Mouse (Mus musculus): ENCODE data around the gene Vash1. TPM values are rescaled to one million over a fixed set of nuclear protein-coding genes. Genes with fewer than 3 reads are reported as not detected.

Gene Vash1
- polyA plus RNA-seq, 1 experiment from 2014 or later, result 8.9 TPM

DNA sequence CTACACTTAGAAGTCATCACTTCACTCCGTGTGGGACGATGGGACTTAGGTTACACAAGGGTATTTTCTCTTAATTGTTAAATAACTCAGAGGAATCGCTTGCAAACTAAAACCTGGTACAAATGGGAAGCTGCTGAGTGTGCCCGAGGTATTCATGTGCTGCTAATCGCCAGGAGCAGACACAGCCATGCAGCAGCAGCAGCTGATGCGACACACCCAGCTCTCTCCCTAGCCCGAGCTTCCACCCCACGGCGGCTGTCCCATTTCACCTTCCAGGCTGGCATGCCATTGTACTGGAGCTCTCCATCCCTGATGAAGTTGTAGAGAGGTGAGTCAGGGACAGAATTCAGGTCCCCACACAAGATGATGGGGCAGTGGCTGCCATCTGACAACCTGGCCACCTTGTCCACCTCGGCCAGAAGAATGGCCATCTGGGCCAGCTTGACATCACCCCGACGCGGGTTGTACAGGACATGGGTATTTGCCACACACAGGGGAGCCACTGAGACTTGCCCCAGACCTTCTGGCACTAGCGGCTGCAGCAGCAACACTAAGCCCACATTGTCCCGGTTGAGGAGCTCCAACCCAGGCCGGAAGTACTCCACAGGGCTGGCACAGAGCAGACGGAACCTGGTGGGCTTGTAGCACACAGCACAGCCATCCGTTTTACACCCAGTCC, 41.6 kb downstream of the Vash1 start:
- no peak for ATAC-seq (replicated peaks; ENCODE audit: extremely low read depth, insufficient read depth, low FRiP score)
- Histone ChIP-seq H3K27me3 (ENCODE audit: control insufficient read depth, insufficient read depth, low read length) (no peaks in the 10 kb centered on the region), H3K4me2 (ENCODE audit: low read depth, low read length) (no peak overlapping the region), H3K9me3 (replicated peaks; ENCODE audit: control insufficient read depth, low read length) (no peaks in the 10 kb centered on the region), H3K4me1 (ENCODE audit: control insufficient read depth, insufficient read depth, low read length) (peaks cover 16% of the 10 kb centered on the region), H3K36me3 (ENCODE audit: control insufficient read depth, insufficient read depth) (peaks cover 4% of the 10 kb centered on the region; the same call in 1 of the 2 replicates), H3K27ac (ENCODE audit: low read length) (no peak overlapping the region), H3K9ac (ENCODE audit: low read length) (no peak overlapping the region), H3K4me3 (ENCODE audit: low read length) (no peak overlapping the region)
- 85% methylated on average over 18 of the region's 18 CpGs for WGBS

DNA sequence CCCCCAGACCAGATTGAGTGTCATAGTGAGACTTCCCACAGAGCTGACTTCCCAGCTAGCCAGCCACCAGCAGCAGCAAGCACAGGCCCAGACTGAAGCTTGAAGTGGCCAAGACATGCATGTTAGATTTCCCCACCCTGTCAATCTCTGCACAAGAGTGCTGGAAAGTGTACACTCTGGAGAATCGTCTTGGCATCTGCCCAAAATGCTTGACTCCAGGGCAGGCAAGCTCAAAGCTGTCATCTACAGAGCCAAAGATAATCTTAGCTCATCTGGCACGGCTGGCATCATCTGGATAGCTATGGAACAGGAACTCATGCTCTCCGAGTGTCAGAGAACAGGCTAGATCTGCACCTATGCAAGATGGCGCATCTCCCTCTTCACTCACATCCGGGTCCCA, 43.0 kb downstream of the Vash1 start:
- Histone ChIP-seq H3K9me3 (replicated peaks; ENCODE audit: control insufficient read depth, low read length) (no peaks in the 10 kb centered on the region), H3K27ac (ENCODE audit: low read length) (peak overlapping the region; percentile 26; the same call in 1 of the 2 replicates), H3K4me3 (ENCODE audit: low read length) (no peak overlapping the region), H3K36me3 (ENCODE audit: control insufficient read depth, insufficient read depth) (peaks cover 4% of the 10 kb centered on the region; the same call in 1 of the 2 replicates), H3K4me2 (ENCODE audit: low read depth, low read length) (no peak overlapping the region), H3K9ac (ENCODE audit: low read length) (no peak overlapping the region), H3K27me3 (ENCODE audit: control insufficient read depth, insufficient read depth, low read length) (no peaks in the 10 kb centered on the region), H3K4me1 (ENCODE audit: control insufficient read depth, insufficient read depth, low read length) (peaks cover 19% of the 10 kb centered on the region)
- no peak for ATAC-seq (replicated peaks; ENCODE audit: extremely low read depth, insufficient read depth, low FRiP score)
- WGBS, result 47% methylated on average over 5 of the region's 5 CpGs

DNA sequence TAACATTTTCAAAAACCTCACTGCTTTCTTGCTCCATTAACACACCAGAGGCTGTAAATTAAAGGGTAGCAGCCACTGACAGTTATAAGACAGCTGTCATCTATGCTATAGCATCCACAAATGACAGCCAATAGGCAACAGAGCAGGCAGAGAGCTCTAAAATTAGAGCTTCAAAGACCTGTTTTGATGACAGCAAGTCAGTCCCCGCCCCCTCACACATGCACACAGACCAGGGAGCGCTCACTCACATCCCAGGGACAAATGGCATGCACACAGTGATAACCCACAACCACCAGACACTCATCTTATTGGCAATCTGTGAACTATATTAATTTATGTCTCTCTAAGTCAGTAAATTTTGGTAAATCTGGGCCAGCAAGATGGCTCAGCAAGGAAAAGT, 45.8 kb downstream of the Vash1 start:
- Histone ChIP-seq H3K36me3 (ENCODE audit: control insufficient read depth, insufficient read depth) (peaks cover 4% of the 10 kb centered on the region; the same call in 1 of the 2 replicates), H3K27ac (ENCODE audit: low read length) (no peak overlapping the region), H3K9me3 (replicated peaks; ENCODE audit: control insufficient read depth, low read length) (no peaks in the 10 kb centered on the region), H3K4me3 (ENCODE audit: low read length) (no peak overlapping the region), H3K9ac (ENCODE audit: low read length) (no peak overlapping the region), H3K4me2 (ENCODE audit: low read depth, low read length) (no peak overlapping the region), H3K4me1 (ENCODE audit: control insufficient read depth, insufficient read depth, low read length) (peaks cover 19% of the 10 kb centered on the region), H3K27me3 (ENCODE audit: control insufficient read depth, insufficient read depth, low read length) (no peaks in the 10 kb centered on the region)
- ATAC-seq (replicated peaks; ENCODE audit: extremely low read depth, insufficient read depth, low FRiP score), result no peak
- 55% methylated on average over 2 of the region's 2 CpGs for WGBS

DNA sequence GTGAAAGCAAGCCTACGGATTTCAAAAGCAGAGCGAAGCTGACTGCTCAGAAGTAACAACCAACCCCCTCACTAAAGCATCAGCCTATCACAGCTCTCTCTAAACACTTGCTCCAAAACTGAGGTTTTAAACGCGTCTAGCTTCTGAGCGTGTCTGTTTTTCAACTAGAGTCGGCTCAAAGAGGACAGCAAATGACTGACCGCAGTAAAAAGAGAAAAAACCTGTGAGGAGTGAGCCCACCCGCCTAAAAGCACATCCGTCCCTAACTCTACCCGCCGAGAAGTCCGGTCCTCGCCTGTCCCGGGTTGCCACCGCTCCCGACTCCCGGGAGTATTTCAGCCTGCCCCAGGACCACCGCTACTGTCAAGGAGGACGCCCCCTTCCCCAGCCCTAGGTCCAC, 47.2 kb downstream of the Vash1 start:
- no peaks in the 10 kb centered on the region for H3K27me3 ChIP-seq (ENCODE audit: control insufficient read depth, insufficient read depth, low read length)
- H3K4me3 ChIP-seq (ENCODE audit: low read length), result peak overlapping the region; percentile 72
- WGBS, result under 1% methylated on average over 19 of the region's 19 CpGs
- no peaks in the 10 kb centered on the region for H3K9me3 ChIP-seq (replicated peaks; ENCODE audit: control insufficient read depth, low read length)
- peak overlapping the region; percentile 61 for H3K4me2 ChIP-seq (ENCODE audit: low read depth, low read length)
- ATAC-seq (replicated peaks; ENCODE audit: extremely low read depth, insufficient read depth, low FRiP score), result no peak
- no peaks in the 10 kb centered on the region for H3K36me3 ChIP-seq (ENCODE audit: control insufficient read depth, insufficient read depth)
- no peak overlapping the region; the same call in 1 of the 2 replicates for H3K27ac ChIP-seq (ENCODE audit: low read length)
- H3K4me1 ChIP-seq (ENCODE audit: control insufficient read depth, insufficient read depth, low read length), result peaks cover 19% of the 10 kb centered on the region
- peak overlapping the region; percentile 77 for H3K9ac ChIP-seq (ENCODE audit: low read length)

DNA sequence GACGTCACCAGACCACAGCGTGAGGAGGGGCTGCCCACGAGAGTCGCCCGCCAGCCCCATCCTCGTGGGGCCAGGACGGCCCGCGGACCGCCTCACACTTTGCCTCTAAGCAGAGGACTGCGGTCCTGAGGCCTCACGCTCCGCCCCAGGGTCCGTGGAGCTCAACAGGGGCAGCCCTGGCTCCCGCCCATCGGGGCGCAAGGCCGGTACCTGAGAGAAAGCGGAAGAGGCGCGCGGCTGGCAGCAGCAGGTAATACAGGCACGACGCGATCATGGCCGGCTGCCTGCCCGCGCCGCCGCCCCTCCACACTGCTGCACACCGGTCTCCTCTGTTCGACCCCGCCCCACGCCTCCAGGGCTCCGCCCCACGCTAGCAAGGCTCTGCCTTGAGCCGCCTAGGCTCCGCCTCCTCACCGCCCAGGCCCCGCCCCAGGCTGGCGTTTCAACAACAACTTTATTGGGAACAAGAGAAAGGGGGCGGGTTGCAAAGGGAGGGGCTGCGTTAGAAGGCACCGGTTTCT, 47.7 kb downstream of the Vash1 start, which contains the start of gene Angel1:
TSS of gene Angel1 (minus strand) at position 341 of the 521 bp plus-strand sequence.
- H3K9ac ChIP-seq (ENCODE audit: low read length), result peak within 1 kb of the TSS; percentile 77
- no peaks in the 10 kb centered on the region for H3K9me3 ChIP-seq (replicated peaks; ENCODE audit: control insufficient read depth, low read length)
- ATAC-seq (replicated peaks; ENCODE audit: extremely low read depth, insufficient read depth, low FRiP score), result peak; percentile 100
- H3K4me2 ChIP-seq (ENCODE audit: low read depth, low read length), result peak within 1 kb of the TSS; percentile 61
- WGBS, result under 1% methylated on average over 44 of the region's 44 CpGs
- peak within 1 kb of the TSS; percentile 58 for H3K27ac ChIP-seq (ENCODE audit: low read length)
- H3K36me3 ChIP-seq (ENCODE audit: control insufficient read depth, insufficient read depth), result no peaks in the 10 kb centered on the region
- no peaks in the 10 kb centered on the region for H3K27me3 ChIP-seq (ENCODE audit: control insufficient read depth, insufficient read depth, low read length)
- H3K4me3 ChIP-seq (ENCODE audit: low read length), result peak within 1 kb of the TSS; percentile 72
- H3K4me1 ChIP-seq (ENCODE audit: control insufficient read depth, insufficient read depth, low read length), result peaks cover 16% of the 10 kb centered on the region

DNA sequence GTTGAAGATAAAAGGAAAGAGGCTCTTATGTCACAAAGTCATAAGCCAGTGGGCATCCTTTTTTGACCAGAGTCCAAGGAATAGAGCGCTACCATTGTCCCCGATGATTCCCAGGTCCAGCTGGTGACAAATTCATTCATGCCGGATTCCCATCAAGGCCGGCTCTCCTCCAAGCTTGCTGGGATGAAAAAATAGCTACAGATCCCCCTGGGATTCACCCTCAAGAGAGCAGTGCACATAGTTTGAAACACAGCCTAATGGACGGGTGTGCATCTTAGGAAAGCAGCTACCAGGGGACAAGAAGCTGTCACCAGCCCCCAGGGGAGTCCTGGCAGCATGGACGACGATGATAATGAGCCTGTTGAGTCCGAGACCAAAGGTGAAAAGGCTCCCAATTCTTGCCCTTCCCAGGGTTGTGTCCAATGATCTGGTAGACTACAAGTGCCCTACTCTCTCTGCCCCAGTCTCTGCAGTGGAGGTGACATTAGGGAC, 55.9 kb downstream of the Vash1 start, which contains the start of gene Lrrc74a:
TSS of gene Lrrc74a (plus strand) at position 51 of the 492 bp plus-strand sequence.
- no peak within 1 kb of the TSS for H3K4me3 ChIP-seq (ENCODE audit: low read length)
- H3K27ac ChIP-seq (ENCODE audit: low read length), result no peak within 1 kb of the TSS
- H3K9ac ChIP-seq (ENCODE audit: low read length), result no peak within 1 kb of the TSS
- H3K27me3 ChIP-seq (ENCODE audit: control insufficient read depth, insufficient read depth, low read length), result no peaks in the 10 kb centered on the region
- no peaks in the 10 kb centered on the region for H3K4me1 ChIP-seq (ENCODE audit: control insufficient read depth, insufficient read depth, low read length)
- WGBS, result 72% methylated on average over 8 of the region's 8 CpGs
- no peak within 1 kb of the TSS for H3K4me2 ChIP-seq (ENCODE audit: low read depth, low read length)
- H3K9me3 ChIP-seq (replicated peaks; ENCODE audit: control insufficient read depth, low read length), result no peaks in the 10 kb centered on the region
- ATAC-seq (replicated peaks; ENCODE audit: extremely low read depth, insufficient read depth, low FRiP score), result no peak
- H3K36me3 ChIP-seq (ENCODE audit: control insufficient read depth, insufficient read depth), result no peaks in the 10 kb centered on the region

Other genes starting within 250 kb of the Vash1 start
- 7.9 and 9.4 TPM in 2 replicates for gene Angel1, start 47.8 kb downstream of the Vash1 start, polyA plus RNA-seq (2015; fragmentation: Nextera tagmentation; extraction: Ambion mirVana)
- not detected in 2 replicates for gene Lrrc74a, start 55.7 kb downstream of the Vash1 start, polyA plus RNA-seq (2015; fragmentation: Nextera tagmentation; extraction: Ambion mirVana)
- 25.4 and 32.4 TPM in 2 replicates for gene Irf2bpl, start 206.1 kb downstream of the Vash1 start, polyA plus RNA-seq (2015; fragmentation: Nextera tagmentation; extraction: Ambion mirVana)